Mouse (Mus musculus) ovary, adult 2 months (tissue): ENCODE data around the gene Actr5. TPM values are rescaled to one million over a fixed set of nuclear protein-coding genes. Genes with fewer than 3 reads are reported as not detected.

ENCODE experiments used
- polyA plus RNA-seq: library from polyadenylated mRNA; depleted of rRNA; stranded (reverse); fragments of >200 nt; gene quantifications from 2 replicates; pipeline ENCODE4 v1.2.3, GENCODE M21; 2012; rRNA removed

Gene Actr5
- 11.6 and 14.3 TPM in 2 replicates for polyA plus RNA-seq

GRCm38 (mm10) chr2:158624718-158625222 is at the start of gene Actr5:
Actr5 (plus strand) TSS chr2:158624888.

GRCm38 (mm10) chr2:158610488-158611325 is 14.0 kb upstream of the Actr5 start, which contains the start of gene Slc32a1:
Slc32a1 (plus strand) TSS chr2:158610767.

GRCm38 (mm10) chr2:158665098-158665497 is 40.4 kb downstream of the Actr5 start, which contains the start of gene Ppp1r16b:
Ppp1r16b (plus strand) TSS chr2:158665398.

Other genes starting within 250 kb of the Actr5 start
- 23.0 and 32.9 TPM in 2 replicates for gene Snhg11, start 249.2 kb upstream of the Actr5 start, polyA plus RNA-seq
- 30.2 and 32.1 TPM in 2 replicates for gene Ralgapb, start 215.0 kb upstream of the Actr5 start, polyA plus RNA-seq
- 17.3 and 17.9 TPM in 2 replicates for gene Adig, start 122.3 kb upstream of the Actr5 start, polyA plus RNA-seq
- 2.3 and 2.7 TPM in 2 replicates for gene Arhgap40, start 112.1 kb upstream of the Actr5 start, polyA plus RNA-seq
- gene Slc32a1, start 14.1 kb upstream of the Actr5 start, polyA plus RNA-seq: not detected in 2 replicates
- gene Ppp1r16b, start 40.5 kb downstream of the Actr5 start, polyA plus RNA-seq: 6.1 and 7.8 TPM in 2 replicates
- gene Fam83d, start 143.2 kb downstream of the Actr5 start, polyA plus RNA-seq: 28.5 and 44.9 TPM in 2 replicates
- 25.3 and 27.5 TPM in 2 replicates for gene Dhx35, start 169.9 kb downstream of the Actr5 start, polyA plus RNA-seq